Mouse (Mus musculus): ENCODE data around the gene Ddx23. TPM values are rescaled to one million over a fixed set of nuclear protein-coding genes. Genes with fewer than 3 reads are reported as not detected.

Ddx23 gene
- polyA plus RNA-seq, 1 experiment = 59.7 TPM

DNA sequence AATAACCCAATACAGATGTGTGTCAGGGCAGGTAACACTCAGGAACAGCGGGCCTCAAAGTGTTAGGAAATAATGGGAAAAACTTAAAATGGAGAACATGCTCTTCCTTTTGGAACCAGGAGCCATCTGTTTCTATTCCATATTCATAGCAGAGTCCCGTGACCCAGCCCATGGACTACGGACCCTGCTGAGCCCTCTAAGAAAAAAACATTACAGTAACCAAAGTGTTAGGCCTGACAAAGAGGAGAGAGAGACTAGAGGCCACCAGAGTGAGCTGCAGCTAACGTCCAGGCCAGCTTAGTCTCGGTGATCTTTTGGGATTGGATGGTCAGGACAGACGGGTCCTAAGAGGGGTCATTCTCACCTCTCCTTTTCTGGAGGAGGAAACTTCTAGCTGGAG is 47.7 kb downstream of the Ddx23 start:
- TF ChIP-seq CTCF (IDR thresholded peaks at IDR 0.05; ENCODE audit: borderline replicate concordance, control insufficient read depth, extremely low read depth, insufficient read depth, low read length, poor library complexity) (no peak), POLR2A (IDR thresholded peaks at IDR 0.05; ENCODE audit: control insufficient read depth, extremely low read depth, insufficient read depth, low read length, poor library complexity) (no peak)
- Histone ChIP-seq H3K4me1 (replicated peaks; ENCODE audit: control insufficient read depth, insufficient read depth, low read length) (peaks cover 10% of the 10 kb centered on the region), H3K36me3 (ENCODE audit: control insufficient read depth, insufficient read depth, low read length) (no peaks in the 10 kb centered on the region), H3K27me3 (ENCODE audit: control insufficient read depth, insufficient read depth, low read length) (no peaks in the 10 kb centered on the region), H3K27ac (ENCODE audit: control insufficient read depth, insufficient read depth, low read length) (no peak overlapping the region), H3K4me3 (ENCODE audit: control insufficient read depth, insufficient read depth, low read length) (no peak overlapping the region)
- DNase-seq = no peak
- 94% methylated on average over 6 of the region's 6 CpGs for WGBS

GRCm38 (mm10) chr15:98614551-98614950 is 48.1 kb downstream of the Ddx23 start:
- Histone ChIP-seq H3K4me1 (replicated peaks; ENCODE audit: control insufficient read depth, insufficient read depth, low read length) (peaks cover 10% of the 10 kb centered on the region), H3K27me3 (ENCODE audit: control insufficient read depth, insufficient read depth, low read length) (no peaks in the 10 kb centered on the region), H3K27ac (ENCODE audit: control insufficient read depth, insufficient read depth, low read length) (no peak overlapping the region), H3K36me3 (ENCODE audit: control insufficient read depth, insufficient read depth, low read length) (no peaks in the 10 kb centered on the region), H3K4me3 (ENCODE audit: control insufficient read depth, insufficient read depth, low read length) (no peak overlapping the region)
- WGBS = 87% methylated on average over 9 of the region's 9 CpGs
- DNase-seq = no peak
- TF ChIP-seq POLR2A (IDR thresholded peaks at IDR 0.05; ENCODE audit: control insufficient read depth, extremely low read depth, insufficient read depth, low read length, poor library complexity) (no peak), CTCF (IDR thresholded peaks at IDR 0.05; ENCODE audit: borderline replicate concordance, control insufficient read depth, extremely low read depth, insufficient read depth, low read length, poor library complexity) (no peak)

GRCm38 (mm10) chr15:98612229-98612628 is 50.5 kb downstream of the Ddx23 start:
- no peak overlapping the region for H3K4me3 ChIP-seq (ENCODE audit: control insufficient read depth, insufficient read depth, low read length)
- whole genome bisulfite sequencing = 97% methylated on average over 3 of the region's 3 CpGs

GRCm38 (mm10) chr15:98610131-98610633 is 52.5 kb downstream of the Ddx23 start:
- Histone ChIP-seq H3K36me3 (ENCODE audit: control insufficient read depth, insufficient read depth, low read length) (no peaks in the 10 kb centered on the region), H3K27ac (ENCODE audit: control insufficient read depth, insufficient read depth, low read length) (peak overlapping the region; percentile 45), H3K4me3 (ENCODE audit: control insufficient read depth, insufficient read depth, low read length) (peak overlapping the region; percentile 64), H3K4me1 (replicated peaks; ENCODE audit: control insufficient read depth, insufficient read depth, low read length) (peaks cover 25% of the 10 kb centered on the region), H3K27me3 (ENCODE audit: control insufficient read depth, insufficient read depth, low read length) (no peaks in the 10 kb centered on the region)
- TF ChIP-seq CTCF (IDR thresholded peaks at IDR 0.05; ENCODE audit: borderline replicate concordance, control insufficient read depth, extremely low read depth, insufficient read depth, low read length, poor library complexity) (no peak), POLR2A (IDR thresholded peaks at IDR 0.05; ENCODE audit: control insufficient read depth, extremely low read depth, insufficient read depth, low read length, poor library complexity) (0 out of 2 replicates have a peak, but pooled peaks have one; percentile 6)
- DNase-seq = peak; percentile 71
- 4% methylated on average over 12 of the region's 12 CpGs for WGBS

More at GRCm38 (mm10) chr15:98612229-98612628, 50.5 kb downstream of the Ddx23 start:
- Histone ChIP-seq H3K27ac (ENCODE audit: control insufficient read depth, insufficient read depth, low read length) (no peak overlapping the region), H3K4me1 (replicated peaks; ENCODE audit: control insufficient read depth, insufficient read depth, low read length) (peaks cover 24% of the 10 kb centered on the region), H3K36me3 (ENCODE audit: control insufficient read depth, insufficient read depth, low read length) (no peaks in the 10 kb centered on the region), H3K27me3 (ENCODE audit: control insufficient read depth, insufficient read depth, low read length) (no peaks in the 10 kb centered on the region)
- no peak for DNase-seq
- TF ChIP-seq POLR2A (IDR thresholded peaks at IDR 0.05; ENCODE audit: control insufficient read depth, extremely low read depth, insufficient read depth, low read length, poor library complexity) (no peak), CTCF (IDR thresholded peaks at IDR 0.05; ENCODE audit: borderline replicate concordance, control insufficient read depth, extremely low read depth, insufficient read depth, low read length, poor library complexity) (no peak)

DNA sequence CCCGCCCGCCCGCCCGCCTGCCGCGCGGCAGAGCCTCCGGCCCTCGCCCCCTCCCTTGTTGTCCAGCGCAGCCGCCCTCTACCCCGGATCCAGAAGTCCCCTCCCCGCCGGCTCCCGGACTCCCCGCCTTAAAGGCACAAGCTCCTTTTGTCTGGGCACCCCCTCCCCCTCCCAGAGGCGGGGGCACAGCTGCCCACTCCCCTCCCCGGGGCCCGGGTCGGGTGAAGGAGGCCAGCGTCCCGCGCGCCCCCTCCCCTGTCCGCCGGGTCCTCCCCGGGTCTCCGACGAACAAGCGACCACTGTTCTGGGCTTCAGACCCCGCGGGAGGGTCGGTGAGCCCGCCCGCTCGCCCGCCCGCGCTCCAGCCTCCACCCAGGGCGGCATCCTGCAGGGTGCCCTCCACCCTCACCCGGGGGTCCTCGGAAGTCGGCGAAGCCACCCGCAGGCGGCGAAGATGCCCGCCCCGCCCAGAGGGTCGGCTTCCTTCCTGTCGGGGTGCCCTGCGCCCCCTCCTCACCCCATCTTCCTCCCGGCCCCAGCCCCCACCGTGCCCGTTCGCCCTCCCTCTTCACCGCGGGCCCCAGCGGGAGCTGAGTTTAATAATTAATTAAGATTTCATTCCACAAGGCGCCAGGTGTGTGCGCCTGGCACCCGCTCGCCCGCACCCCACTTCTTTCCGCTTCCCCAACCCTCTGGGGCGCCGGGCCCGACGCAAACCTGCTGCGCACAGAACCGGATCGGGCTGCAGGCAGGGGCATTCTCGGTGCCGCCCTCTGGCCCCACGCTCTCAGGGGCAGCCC is 53.2 kb downstream of the Ddx23 start, which contains the start of gene Adcy6:
Adcy6 (minus strand) TSS at position 746 of the 800 bp plus-strand sequence.
- DNase-seq = peak; percentile 82
- no peaks in the 10 kb centered on the region for H3K27me3 ChIP-seq (ENCODE audit: control insufficient read depth, insufficient read depth, low read length)
- WGBS = 1% methylated on average over 71 of the region's 75 CpGs

DNA sequence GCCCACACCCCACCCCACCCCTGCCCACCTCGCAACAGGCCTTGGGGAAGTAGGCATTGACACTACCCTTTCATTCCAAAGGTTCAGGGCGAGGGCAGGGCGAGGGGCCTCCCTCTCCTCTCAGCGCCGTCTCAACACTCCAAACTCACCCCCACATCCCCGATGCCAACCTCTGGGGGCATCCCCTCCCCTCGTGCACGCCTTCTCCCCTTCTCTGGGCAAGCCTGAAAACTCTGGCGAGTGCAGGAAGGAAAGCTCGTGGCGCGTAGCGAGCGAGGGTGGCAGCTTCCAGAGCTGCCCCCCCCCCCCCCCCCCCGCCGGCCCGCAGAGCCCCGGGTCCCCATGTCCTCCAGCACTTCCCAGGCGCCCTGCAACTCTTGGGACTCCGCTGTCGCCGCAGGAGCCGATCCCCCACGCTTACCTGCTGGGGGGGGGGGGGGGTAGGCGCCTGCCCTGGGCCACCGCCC is 53.9 kb downstream of the Ddx23 start:
- Histone ChIP-seq H3K27ac (ENCODE audit: control insufficient read depth, insufficient read depth, low read length) (no peak overlapping the region; the same call in 1 of the 2 replicates), H3K4me1 (replicated peaks; ENCODE audit: control insufficient read depth, insufficient read depth, low read length) (peaks cover 28% of the 10 kb centered on the region)
- WGBS = 0% methylated on average over 17 of the region's 26 CpGs

More for the DNA sequence above, 53.2 kb downstream of the Ddx23 start, which contains the start of gene Adcy6:
- Histone ChIP-seq H3K4me3 (ENCODE audit: control insufficient read depth, insufficient read depth, low read length) (peak within 1 kb of the TSS; percentile 64), H3K4me1 (replicated peaks; ENCODE audit: control insufficient read depth, insufficient read depth, low read length) (peaks cover 25% of the 10 kb centered on the region), H3K36me3 (ENCODE audit: control insufficient read depth, insufficient read depth, low read length) (no peaks in the 10 kb centered on the region; the same call in 1 of the 2 replicates), H3K27ac (ENCODE audit: control insufficient read depth, insufficient read depth, low read length) (peak within 1 kb of the TSS; percentile 45)
- no peak; the same call in 1 of the 2 replicates for TF ChIP-seq CTCF (IDR thresholded peaks at IDR 0.05; ENCODE audit: borderline replicate concordance, control insufficient read depth, extremely low read depth, insufficient read depth, low read length, poor library complexity)
- peak; percentile 51; the same call in 1 of the 2 replicates for TF ChIP-seq POLR2A (IDR thresholded peaks at IDR 0.05; ENCODE audit: control insufficient read depth, extremely low read depth, insufficient read depth, low read length, poor library complexity)

More for the DNA sequence above, 53.9 kb downstream of the Ddx23 start:
- peak; percentile 51 for DNase-seq
- Histone ChIP-seq H3K4me3 (ENCODE audit: control insufficient read depth, insufficient read depth, low read length) (peak overlapping the region; percentile 64), H3K36me3 (ENCODE audit: control insufficient read depth, insufficient read depth, low read length) (peaks cover 7% of the 10 kb centered on the region), H3K27me3 (ENCODE audit: control insufficient read depth, insufficient read depth, low read length) (no peaks in the 10 kb centered on the region)
- TF ChIP-seq POLR2A (IDR thresholded peaks at IDR 0.05; ENCODE audit: control insufficient read depth, extremely low read depth, insufficient read depth, low read length, poor library complexity) (no peak), CTCF (IDR thresholded peaks at IDR 0.05; ENCODE audit: borderline replicate concordance, control insufficient read depth, extremely low read depth, insufficient read depth, low read length, poor library complexity) (no peak)

All from thymus, adult 2 months (tissue).